Mouse (Mus musculus): Measurements from ENCODE around the gene Rsph6a.

GRCm38 (mm10) chr7:19054777-19055076 lies 237 bp downstream of the Rsph6a start:
- TF ChIP-seq TCF12 (IDR thresholded peaks at IDR 0.05; ENCODE audit: insufficient read depth, poor library complexity, severe bottlenecking) (no peak), POLR2A (IDR thresholded peaks at IDR 0.05; ENCODE audit: insufficient read length, low read depth) (no peak)
